Mouse (Mus musculus) embryonic facial prominence, embryonic 12.5 days (tissue): Measurements from ENCODE around the gene Fam53b. TPM values are rescaled to one million over a fixed set of nuclear protein-coding genes. Genes with fewer than 3 reads are reported as not detected.

Experiments used
- ATAC-seq: fragments of 200-750 bp; cut with Nextera tagmentation; 2 replicates; pipeline ENCODE4 v1.8.0; 2017; ENCODE audit not compliant: insufficient number of reproducible peaks, insufficient read depth, low FRiP score, low TSS enrichment
- H3K27ac ChIP-seq: fragments of 300-500 bp; sonication (generic); 2 replicates; pipeline ENCODE4 v1.5.1; 2016; ENCODE audit warnings: mild to moderate bottlenecking
- H3K27me3 ChIP-seq: fragments of 300-500 bp; sonication (generic); 2 replicates; pipeline ENCODE4 v1.6.1; 2016; ENCODE audit warnings: mild to moderate bottlenecking, moderate library complexity
- H3K36me3 ChIP-seq: fragments of 300-500 bp; sonication (generic); 2 replicates; pipeline ENCODE4 v1.6.1; 2016; ENCODE audit warnings: mild to moderate bottlenecking
- H3K4me1 ChIP-seq: fragments of 300-500 bp; sonication (generic); 2 replicates; pipeline ENCODE4 v1.6.1; 2016
- H3K4me2 ChIP-seq: fragments of 300-500 bp; sonication (generic); replicated peaks from 2 replicates; pipeline ENCODE4 v1.6.1; 2016; ENCODE audit warnings: mild to moderate bottlenecking, moderate library complexity
- H3K4me3 ChIP-seq: fragments of 300-500 bp; sonication (generic); 2 replicates; pipeline ENCODE4 v1.5.1; 2016; ENCODE audit warnings: mild to moderate bottlenecking
- H3K9ac ChIP-seq: fragments of 300-500 bp; sonication (generic); 2 replicates; pipeline ENCODE4 v1.6.1; 2016; ENCODE audit warnings: mild to moderate bottlenecking, moderate library complexity
- H3K9me3 ChIP-seq: fragments of 300-500 bp; sonication (generic); 2 replicates; pipeline ENCODE4 v1.6.1; 2016; ENCODE audit warnings: mild to moderate bottlenecking, moderate library complexity
- WGBS: fragments of 180-500 bp; shearing (Covaris S2); methylation state at CpG from one replicate; pipeline ENCODE4 v1.1.7; 2016; 5-methylcytosine and 5-hydroxymethylcytosine counted together
- polyA plus RNA-seq: library from polyadenylated mRNA; unstranded; fragments of >200 nt; fragmentation: Nextera tagmentation; extraction: Ambion mirVana; gene quantifications from 2 replicates; pipeline ENCODE4 v1.2.1, GENCODE M21; 2016

The Fam53b gene
- polyA plus RNA-seq, 1 experiment from 2014 or later: 23.6 TPM

- WGBS: 80% methylated on average over 5 of the region's 5 CpGs
- peaks cover 10% of the 10 kb centered on the region; the same call in 1 of the 2 replicates for H3K4me1 ChIP-seq
- H3K9ac ChIP-seq: no peak overlapping the region
- ATAC-seq: no peak
- H3K9me3 ChIP-seq: no peaks in the 10 kb centered on the region
- H3K4me2 ChIP-seq: no peak overlapping the region
- no peak overlapping the region for H3K27ac ChIP-seq
- H3K36me3 ChIP-seq: peaks cover 21% of the 10 kb centered on the region
- H3K27me3 ChIP-seq: no peaks in the 10 kb centered on the region
- H3K4me3 ChIP-seq: no peak overlapping the region
Measured at GRCm38 (mm10) chr7:132772440-132772839, 41.2 kb downstream of the Fam53b start.

- Histone ChIP-seq H3K4me2 (no peak overlapping the region), H3K27ac (no peak overlapping the region)
- 72% methylated on average over 12 of the region's 12 CpGs for WGBS
Measured at GRCm38 (mm10) chr7:132768498-132769344, 45.0 kb downstream of the Fam53b start.

GRCm38 (mm10) chr7:132767999-132768370, 45.7 kb downstream of the Fam53b start:
- Histone ChIP-seq H3K9me3 (no peaks in the 10 kb centered on the region), H3K4me3 (no peak overlapping the region), H3K27ac (no peak overlapping the region), H3K4me1 (peaks cover 22% of the 10 kb centered on the region), H3K4me2 (no peak overlapping the region), H3K9ac (no peak overlapping the region), H3K36me3 (peaks cover 14% of the 10 kb centered on the region; the same call in 1 of the 2 replicates), H3K27me3 (no peaks in the 10 kb centered on the region)
- no peak for ATAC-seq
- 83% methylated on average over 4 of the region's 4 CpGs for WGBS

More at GRCm38 (mm10) chr7:132768498-132769344, 45.0 kb downstream of the Fam53b start:
- Histone ChIP-seq H3K4me1 (peaks cover 22% of the 10 kb centered on the region), H3K36me3 (peaks cover 8% of the 10 kb centered on the region; the same call in 1 of the 2 replicates), H3K27me3 (no peaks in the 10 kb centered on the region), H3K9me3 (no peaks in the 10 kb centered on the region), H3K9ac (no peak overlapping the region), H3K4me3 (no peak overlapping the region)
- no peak for ATAC-seq

- no peak for ATAC-seq
- Histone ChIP-seq H3K27me3 (no peaks in the 10 kb centered on the region), H3K9me3 (no peaks in the 10 kb centered on the region), H3K27ac (peak overlapping the region; percentile 60), H3K4me2 (no peak overlapping the region), H3K4me3 (no peak overlapping the region), H3K9ac (no peak overlapping the region), H3K4me1 (peaks cover 22% of the 10 kb centered on the region), H3K36me3 (peaks cover 15% of the 10 kb centered on the region; the same call in 1 of the 2 replicates)
- 46% methylated on average over 12 of the region's 12 CpGs for WGBS
Measured at GRCm38 (mm10) chr7:132767233-132767998, 46.3 kb downstream of the Fam53b start.

GRCm38 (mm10) chr7:132766235-132766871, 47.3 kb downstream of the Fam53b start:
- no peak overlapping the region for H3K4me2 ChIP-seq
- no peak overlapping the region for H3K4me3 ChIP-seq
- H3K27ac ChIP-seq: 0 out of 2 replicates have a peak overlapping the region, but pooled peaks have one; percentile 50
- no peak overlapping the region for H3K9ac ChIP-seq
- no peak for ATAC-seq
- no peaks in the 10 kb centered on the region for H3K9me3 ChIP-seq
- 80% methylated on average over 11 of the region's 11 CpGs for WGBS
- peaks cover 15% of the 10 kb centered on the region; the same call in 1 of the 2 replicates for H3K36me3 ChIP-seq
- H3K27me3 ChIP-seq: no peaks in the 10 kb centered on the region
- peaks cover 22% of the 10 kb centered on the region for H3K4me1 ChIP-seq

GRCm38 (mm10) chr7:132765629-132766186, 48.0 kb downstream of the Fam53b start:
- 72% methylated on average over 3 of the region's 3 CpGs for WGBS
- Histone ChIP-seq H3K4me3 (no peak overlapping the region), H3K9ac (no peak overlapping the region), H3K4me2 (no peak overlapping the region), H3K9me3 (no peaks in the 10 kb centered on the region), H3K36me3 (peaks cover 15% of the 10 kb centered on the region; the same call in 1 of the 2 replicates), H3K4me1 (peaks cover 22% of the 10 kb centered on the region), H3K27me3 (no peaks in the 10 kb centered on the region), H3K27ac (no peak overlapping the region)
- ATAC-seq: no peak

GRCm38 (mm10) chr7:132764896-132765491, 48.7 kb downstream of the Fam53b start:
- WGBS: 76% methylated on average over 4 of the region's 4 CpGs
- Histone ChIP-seq H3K9ac (no peak overlapping the region), H3K36me3 (peaks cover 10% of the 10 kb centered on the region), H3K9me3 (no peaks in the 10 kb centered on the region), H3K4me1 (peaks cover 22% of the 10 kb centered on the region), H3K4me2 (no peak overlapping the region), H3K4me3 (no peak overlapping the region), H3K27me3 (no peaks in the 10 kb centered on the region), H3K27ac (no peak overlapping the region)
- ATAC-seq: no peak

- H3K4me1 ChIP-seq: peaks cover 22% of the 10 kb centered on the region
- H3K27ac ChIP-seq: no peak overlapping the region
- no peak overlapping the region for H3K4me3 ChIP-seq
- ATAC-seq: no peak
- WGBS: 93% methylated on average over 4 of the region's 4 CpGs
- H3K9me3 ChIP-seq: no peaks in the 10 kb centered on the region
- no peaks in the 10 kb centered on the region for H3K27me3 ChIP-seq
- no peak overlapping the region for H3K4me2 ChIP-seq
- no peak overlapping the region for H3K9ac ChIP-seq
- peaks cover 16% of the 10 kb centered on the region for H3K36me3 ChIP-seq
Measured at GRCm38 (mm10) chr7:132764314-132764713, 49.4 kb downstream of the Fam53b start.

- WGBS: 81% methylated on average over 5 of the region's 5 CpGs
- Histone ChIP-seq H3K27ac (no peak overlapping the region), H3K4me2 (no peak overlapping the region), H3K27me3 (no peaks in the 10 kb centered on the region), H3K9ac (no peak overlapping the region), H3K9me3 (no peaks in the 10 kb centered on the region), H3K36me3 (peaks cover 17% of the 10 kb centered on the region), H3K4me1 (peaks cover 22% of the 10 kb centered on the region), H3K4me3 (no peak overlapping the region)
- ATAC-seq: no peak
Measured at GRCm38 (mm10) chr7:132763911-132764310, 49.8 kb downstream of the Fam53b start.

GRCm38 (mm10) chr7:132763351-132763750, 50.3 kb downstream of the Fam53b start:
- H3K27me3 ChIP-seq: no peaks in the 10 kb centered on the region
- no peak for ATAC-seq
- no peaks in the 10 kb centered on the region for H3K9me3 ChIP-seq
- peaks cover 23% of the 10 kb centered on the region for H3K36me3 ChIP-seq
- H3K4me2 ChIP-seq: no peak overlapping the region
- H3K27ac ChIP-seq: no peak overlapping the region
- no peak overlapping the region for H3K4me3 ChIP-seq
- H3K4me1 ChIP-seq: peaks cover 18% of the 10 kb centered on the region
- 93% methylated on average over 6 of the region's 6 CpGs for WGBS
- no peak overlapping the region for H3K9ac ChIP-seq

- Histone ChIP-seq H3K36me3 (peaks cover 31% of the 10 kb centered on the region), H3K27ac (no peak overlapping the region), H3K4me3 (no peak overlapping the region), H3K27me3 (no peaks in the 10 kb centered on the region), H3K9me3 (no peaks in the 10 kb centered on the region), H3K4me1 (peaks cover 3% of the 10 kb centered on the region), H3K4me2 (no peak overlapping the region), H3K9ac (no peak overlapping the region)
- ATAC-seq: no peak
- 92% methylated on average over 2 of the region's 2 CpGs for WGBS
Measured at GRCm38 (mm10) chr7:132761409-132761808, 52.3 kb downstream of the Fam53b start.
